Mouse (Mus musculus): ENCODE measurements around the gene Cmtm4.

DNA sequence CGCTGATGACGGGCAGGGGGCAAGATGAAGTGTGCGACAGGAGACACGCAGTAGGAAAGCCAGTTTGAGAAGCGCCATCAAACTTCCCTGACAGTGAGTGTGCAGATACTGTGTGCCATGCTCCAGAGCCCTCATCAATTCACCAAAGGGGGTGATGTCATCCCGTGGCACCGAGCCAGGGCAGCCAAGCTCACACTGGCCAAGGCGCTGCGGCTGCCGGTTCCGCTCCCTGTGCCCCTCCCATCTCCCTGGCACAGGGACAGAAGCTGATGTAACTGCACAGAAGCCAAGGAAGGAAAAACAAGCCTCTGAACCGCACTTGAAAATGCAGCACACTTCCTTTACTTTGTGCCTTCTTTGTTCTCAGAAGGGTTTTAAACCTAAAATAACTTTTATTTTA is 40.4 kb upstream of the Cmtm4 start:
- TF ChIP-seq MAFK (IDR thresholded peaks at IDR 0.05; ENCODE audit: insufficient read depth, low read depth, low read length), result no peak
- TF ChIP-seq HCFC1 (IDR thresholded peaks at IDR 0.05; ENCODE audit: borderline replicate concordance, insufficient read depth, low read length), result no peak
- no peak for TF ChIP-seq CHD2 (IDR thresholded peaks at IDR 0.05; ENCODE audit: low read depth, low read length)
- TF ChIP-seq ZNF384 (IDR thresholded peaks at IDR 0.05; ENCODE audit: low read depth, low read length), result no peak
- TF ChIP-seq ZC3H11A (IDR thresholded peaks at IDR 0.05; ENCODE audit: borderline replicate concordance, low read depth, low read length), result no peak

Data from ES-E14 (cell line).